Mouse (Mus musculus) cerebellum, postnatal 25 days (tissue): ENCODE data around the gene Itpka.

Source experiments
- DNase-seq, 2 experiments: peaks; one replicate each; pipeline ENCODE4 v3.0.0; 2021; ENCODE audit warnings: mixed read lengths in 2 of 2

The Itpka gene

DNA sequence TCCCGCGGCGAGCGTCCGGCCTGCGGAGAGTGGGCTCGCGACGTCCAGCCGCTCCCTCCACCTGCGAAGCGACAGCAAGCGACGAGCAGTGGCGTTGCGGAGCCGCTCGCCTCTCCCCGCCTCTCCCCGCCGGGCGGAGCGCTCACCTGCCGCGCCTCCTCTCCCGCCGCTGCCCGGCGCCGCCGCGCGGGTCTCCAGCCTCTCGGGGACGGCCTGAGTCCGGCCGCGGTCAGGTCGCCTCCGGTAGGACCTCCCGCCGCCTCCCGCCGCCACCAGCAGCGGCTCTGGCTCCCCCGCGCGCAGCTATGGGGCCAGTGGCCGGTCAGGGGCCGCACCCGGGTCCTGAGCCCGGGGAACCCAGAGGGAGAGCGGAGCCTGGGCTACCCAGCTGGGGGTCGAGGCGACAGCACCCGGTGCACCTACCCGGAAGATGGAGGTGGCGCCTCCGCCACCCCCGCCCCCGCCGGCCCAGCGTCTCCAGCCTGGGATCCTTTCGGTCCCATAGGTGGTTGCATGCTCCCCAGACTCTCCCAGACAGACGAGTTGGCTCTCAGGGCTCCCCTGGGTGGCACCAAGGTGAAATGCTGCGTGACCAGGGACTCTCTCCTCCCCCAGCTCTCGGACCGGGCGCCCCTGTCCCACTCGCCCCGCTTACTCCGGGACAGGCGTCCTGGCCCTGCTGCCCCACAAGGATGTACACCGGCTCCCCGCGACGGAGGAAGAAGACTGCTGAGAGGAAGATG, 16.1 kb downstream of the Itpka start:
- peak; percentile 67 to 69 for DNase-seq

DNA sequence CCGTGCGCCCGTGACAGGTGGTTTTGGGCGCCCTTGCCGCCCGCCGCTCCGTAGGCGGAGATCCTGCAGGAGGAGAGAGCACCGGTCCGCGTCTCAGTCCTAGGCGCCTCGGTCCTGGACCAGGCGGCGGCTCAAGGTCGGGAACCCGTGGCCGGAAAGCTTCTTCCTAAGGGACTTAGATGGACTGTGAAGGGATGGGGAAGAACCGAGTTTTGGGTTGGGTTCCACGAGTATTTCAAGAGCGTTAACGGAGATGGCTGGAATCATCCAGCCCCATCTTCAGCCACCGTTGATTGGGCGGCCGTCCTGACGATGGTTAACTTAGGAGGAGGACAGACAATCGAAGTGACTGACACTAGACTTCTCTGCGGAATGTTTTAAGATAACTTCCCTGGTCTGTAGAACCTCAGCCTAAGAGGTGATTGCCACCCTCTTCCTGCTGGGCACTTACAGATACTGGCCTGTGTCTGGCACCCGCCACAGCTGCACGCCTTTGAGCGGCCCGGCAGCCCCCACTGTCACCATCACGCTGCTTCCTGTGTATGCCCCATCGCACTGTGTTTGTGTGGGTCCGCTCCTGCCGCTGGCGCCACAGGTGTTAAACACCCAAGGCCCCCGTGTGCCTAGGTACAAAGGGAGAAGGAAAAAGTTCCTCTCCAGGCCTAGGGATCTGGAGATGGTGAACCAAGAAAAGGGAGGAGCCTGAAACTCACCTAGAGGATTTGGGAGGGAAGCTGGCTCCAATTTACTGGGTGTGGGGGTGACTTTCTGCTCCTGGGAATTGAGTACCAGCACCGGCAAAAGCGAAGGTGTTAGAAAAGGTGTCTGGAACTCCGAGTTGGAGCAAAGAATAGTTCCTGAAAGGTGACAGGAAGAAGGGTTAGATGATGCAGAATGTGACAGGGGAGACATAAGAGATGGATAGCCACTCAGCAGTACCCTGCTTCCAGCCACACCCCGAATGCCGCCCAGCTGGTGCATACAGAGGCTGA, 17.0 kb downstream of the Itpka start:
- no peak for DNase-seq

DNA sequence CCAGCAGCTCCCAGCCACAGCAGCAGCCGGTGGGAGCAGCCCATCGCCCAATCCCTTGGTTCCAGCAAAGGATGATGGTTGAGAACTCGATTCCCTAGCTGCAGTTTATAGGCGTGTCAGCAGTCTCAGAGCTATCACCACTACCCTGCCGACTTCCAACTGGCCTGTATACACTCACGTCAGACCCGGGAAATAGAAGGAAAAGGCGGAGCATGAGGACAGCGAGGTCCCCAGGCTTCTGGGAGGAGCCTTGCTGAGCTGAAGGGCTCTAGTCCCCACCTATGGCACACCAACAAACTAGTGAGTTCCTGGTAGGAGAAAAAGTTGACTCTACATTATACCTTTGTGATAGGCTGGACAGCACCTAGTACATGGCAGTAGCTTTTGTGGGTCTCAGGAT, 18.1 kb downstream of the Itpka start, which contains the start of gene Ltk:
Ltk (minus strand) TSS at position 181 of the 400 bp plus-strand sequence.
- no peak for DNase-seq

DNA sequence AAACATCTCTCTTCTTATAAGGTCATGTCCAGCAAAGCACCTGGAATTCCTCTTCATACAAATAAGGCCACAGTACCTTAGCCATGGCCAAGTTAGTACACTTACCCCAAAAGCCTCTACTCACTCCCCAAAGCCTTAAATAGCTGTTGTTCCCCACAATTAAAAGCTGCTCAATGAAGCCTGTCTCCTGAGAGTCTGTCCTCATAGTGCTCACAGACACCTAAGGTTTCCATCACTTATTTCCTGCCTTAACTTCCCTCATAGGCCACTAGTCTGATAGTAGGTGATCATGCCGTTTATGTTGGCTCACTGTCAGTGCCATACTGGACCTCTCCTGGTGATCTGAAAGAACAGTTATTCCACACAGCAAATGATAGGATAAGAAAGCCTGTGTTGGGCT, 20.1 kb downstream of the Itpka start:
- DNase-seq, result no peak

DNA sequence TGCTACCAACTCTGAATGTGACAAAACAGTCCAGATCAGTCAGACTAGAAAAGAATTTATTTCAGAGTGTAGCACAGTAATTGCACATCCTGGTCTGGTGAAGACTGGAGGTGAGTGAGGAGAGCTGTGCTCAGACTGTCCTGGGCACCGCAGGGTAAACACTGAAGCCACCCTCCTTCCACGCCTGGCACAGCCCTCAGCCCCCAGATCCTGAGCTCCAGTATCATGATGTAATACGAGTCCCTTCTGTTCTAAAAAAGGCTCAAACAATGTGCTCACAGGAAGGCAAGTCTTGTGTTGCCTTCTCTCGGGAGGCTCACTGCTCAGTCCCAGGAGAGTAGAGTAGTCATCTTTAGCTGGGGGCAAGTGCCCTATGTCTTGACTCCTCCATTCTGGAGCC, 21.8 kb downstream of the Itpka start:
- no peak for DNase-seq

DNA sequence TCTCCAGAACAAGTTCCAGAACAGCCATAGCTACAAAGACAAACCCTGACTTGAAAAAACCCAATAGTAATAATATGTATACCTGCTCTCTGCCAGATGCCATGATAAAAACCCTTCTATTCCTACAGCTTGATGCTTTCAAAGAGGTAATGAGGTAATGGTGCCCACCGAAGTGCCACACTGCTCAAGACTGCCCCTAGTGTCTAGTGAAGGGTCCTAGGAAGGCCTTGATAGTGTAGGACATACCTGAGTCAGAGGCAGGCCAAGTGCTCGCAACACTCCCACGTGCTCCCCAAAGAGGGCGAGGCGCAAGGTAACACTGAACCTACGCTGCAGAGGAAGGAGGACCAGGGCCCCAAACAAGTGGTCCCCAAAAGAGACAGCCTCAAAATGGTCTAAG, 25.1 kb downstream of the Itpka start:
- no peak for DNase-seq

DNA sequence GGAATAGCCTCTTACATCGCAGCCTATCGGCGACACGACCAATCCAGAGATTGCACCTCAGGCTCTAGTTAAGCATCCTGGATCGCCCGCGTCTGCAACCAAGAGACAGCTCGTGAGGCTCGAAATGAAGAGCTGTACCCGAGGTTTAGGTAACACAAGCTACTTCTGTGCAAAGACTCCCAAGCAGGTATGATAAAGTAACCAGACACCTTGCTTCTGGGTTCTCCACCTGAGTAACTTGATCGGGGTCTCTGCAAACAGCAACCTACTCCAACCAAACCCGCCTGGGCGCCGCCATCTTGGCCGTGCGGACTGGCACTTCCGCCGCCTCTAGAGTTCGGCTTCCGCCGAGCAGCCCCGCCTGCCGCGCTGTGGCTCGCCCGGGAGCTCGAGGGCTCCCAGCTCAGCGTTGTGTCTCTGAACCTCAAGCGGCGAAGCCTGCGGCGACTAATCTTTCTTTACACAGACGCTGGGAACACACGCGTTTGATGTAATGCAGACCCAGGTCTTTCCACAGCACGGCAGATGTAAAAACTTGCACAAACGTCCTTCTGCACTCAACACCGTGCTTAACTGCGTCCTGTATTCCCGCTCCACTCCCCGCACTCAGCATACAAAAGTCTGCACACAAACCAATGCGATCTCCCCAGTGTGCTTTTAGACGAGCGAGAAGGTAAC, 45.2 kb downstream of the Itpka start, which contains the start of gene Rpap1:
Rpap1 (minus strand) TSS at position 332 of the 678 bp plus-strand sequence.
- peak; percentile 89 to 92 for DNase-seq

DNA sequence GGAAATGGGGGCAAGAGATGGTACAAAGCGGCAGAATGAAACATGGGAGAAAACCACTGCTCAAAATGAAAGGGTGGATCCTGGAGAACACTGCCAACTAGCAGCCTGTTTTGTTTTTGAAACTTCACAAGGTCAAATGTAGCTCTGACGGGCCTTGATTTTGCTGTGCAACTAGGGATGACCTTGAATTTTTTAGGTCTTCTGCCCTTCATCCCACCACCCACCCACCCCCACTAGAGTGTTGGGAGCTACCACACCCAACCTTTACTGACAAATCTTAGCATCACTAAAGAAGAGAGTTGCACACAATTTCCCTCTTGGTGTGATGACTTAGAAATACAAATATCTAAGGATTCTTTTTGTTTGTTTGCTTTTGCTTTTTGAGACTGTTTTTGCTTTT, 47.9 kb downstream of the Itpka start:
- no peak for DNase-seq

DNA sequence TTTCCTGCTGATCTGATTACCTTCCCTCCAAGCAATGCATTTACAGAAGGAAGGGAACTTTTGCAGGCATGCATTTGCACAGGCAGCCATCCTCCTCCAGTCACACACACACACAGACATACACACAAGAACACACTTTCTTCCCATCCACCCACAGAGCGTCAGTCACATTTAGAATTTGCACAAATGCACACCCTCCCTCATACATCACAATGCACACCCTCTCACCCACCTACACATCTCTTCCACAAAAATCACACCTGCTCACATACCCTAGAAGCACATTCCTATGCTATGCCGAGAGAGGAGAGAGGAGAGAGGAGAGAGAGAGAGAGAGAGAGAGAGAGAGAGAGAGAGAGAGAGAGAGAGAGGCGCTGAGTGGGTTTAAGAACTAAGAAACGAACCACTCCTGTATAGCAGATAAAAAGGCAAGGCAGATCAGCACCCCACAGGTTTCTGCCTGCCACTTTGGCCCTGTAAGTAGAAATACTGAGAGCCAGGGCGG, 55.2 kb downstream of the Itpka start, which contains the start of gene Tyro3:
Tyro3 (plus strand) TSS at position 455 of the 505 bp plus-strand sequence.
- no peak for DNase-seq

DNA sequence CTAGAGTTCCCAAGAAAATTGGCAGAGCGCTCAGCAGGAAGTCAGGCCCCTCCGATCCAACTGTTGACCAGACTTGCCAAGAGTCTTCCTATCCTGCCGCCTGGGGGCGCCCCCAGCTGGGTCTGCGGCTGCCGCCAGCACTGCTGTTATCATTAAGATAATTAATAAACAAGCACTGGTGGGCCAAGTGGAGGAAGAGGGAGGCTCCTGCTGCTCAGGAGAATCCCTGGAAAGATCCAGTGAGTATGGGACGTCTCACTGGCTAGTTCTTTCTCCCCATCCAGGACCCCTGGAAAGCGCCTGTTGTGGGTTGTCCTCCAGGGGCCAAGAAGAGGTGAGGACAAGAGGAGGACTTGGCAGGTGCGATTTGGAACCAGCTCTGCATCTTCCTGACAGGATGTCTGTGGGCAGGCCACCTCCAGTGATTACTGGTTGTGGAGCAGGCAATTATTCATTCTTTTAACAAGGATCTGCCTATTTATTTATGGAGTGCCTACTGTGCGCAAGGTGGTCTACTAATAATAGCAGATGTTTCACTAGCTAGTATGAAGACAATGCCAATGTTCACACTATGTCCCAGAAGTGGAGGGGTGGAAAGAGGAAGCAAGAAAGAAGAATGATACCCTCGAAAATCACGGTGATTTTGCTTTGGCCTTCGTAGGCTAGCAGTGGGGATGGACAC, 56.2 kb downstream of the Itpka start:
- peak; percentile 72 to 83 for DNase-seq

DNA sequence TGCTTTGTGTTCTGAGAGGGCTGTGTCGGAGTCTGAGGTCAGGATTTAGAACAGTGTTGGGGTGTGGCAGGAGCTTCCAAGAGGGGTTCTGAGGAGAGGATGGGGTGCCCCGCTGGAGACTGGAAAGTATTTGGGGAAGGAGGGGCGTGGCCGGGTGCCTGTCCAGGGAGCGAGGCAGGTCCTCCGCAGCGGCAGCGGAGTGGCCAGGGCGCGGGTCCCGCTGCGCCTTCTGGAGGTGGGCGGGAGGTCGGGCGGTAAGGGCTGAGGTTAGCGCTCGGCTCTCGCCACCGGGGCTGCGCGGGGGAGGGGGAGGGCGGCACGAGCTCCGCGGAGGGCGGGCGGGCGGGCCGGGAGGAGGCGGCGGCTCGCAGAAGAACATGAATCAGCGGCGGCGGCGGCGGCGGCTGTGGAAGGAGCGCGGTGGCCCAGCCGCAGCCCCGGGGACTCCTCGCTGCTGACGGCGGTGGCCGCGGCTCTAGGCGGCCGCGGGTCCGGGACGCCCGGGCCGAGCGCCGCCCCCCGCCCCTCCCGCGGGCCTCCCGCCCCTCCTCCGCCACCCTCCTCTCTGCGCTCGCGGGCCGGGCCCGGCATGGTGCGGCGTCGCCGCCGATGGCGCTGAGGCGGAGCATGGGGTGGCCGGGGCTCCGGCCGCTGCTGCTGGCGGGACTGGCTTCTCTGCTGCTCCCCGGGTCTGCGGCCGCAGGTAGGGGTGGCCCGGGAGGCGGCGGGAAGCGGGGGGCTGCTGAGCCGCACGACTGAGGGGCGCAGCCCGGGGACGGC, 57.2 kb downstream of the Itpka start:
- DNase-seq, result peak; percentile 78 to 83

DNA sequence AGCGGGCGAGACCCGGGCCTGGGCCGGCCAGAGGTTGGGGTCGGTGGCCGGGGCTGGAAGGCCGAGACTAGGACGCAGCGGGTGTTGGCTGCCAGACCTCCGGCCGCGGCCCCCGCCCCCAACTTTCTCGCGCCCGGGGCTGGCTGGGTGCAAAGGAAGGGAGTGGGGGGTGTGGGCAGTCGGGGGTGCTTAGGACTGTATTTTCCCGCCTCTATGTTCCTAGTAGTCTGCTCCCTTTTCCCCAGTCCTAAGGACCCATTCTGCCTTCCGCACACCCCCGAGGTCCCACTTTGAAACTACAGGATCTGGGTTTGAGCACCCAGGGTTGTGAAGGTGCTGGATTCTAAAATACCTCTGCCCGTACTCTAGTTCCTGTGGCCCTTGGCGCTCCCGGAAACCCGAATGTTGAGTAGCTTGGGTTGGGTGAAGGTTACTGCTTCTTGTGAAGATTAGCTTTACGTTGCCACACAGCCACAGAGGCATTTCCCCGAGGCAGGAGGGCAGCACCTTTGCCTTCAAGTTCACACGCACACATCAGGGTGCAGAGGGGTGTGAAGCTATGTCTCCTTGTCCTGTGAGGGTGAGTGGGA, 57.9 kb downstream of the Itpka start:
- DNase-seq, result peak; percentile 65 to 66
